Mouse (Mus musculus): ENCODE results near the gene Gpr37l1. TPM values are rescaled to one million over a fixed set of nuclear protein-coding genes. Genes with fewer than 3 reads are reported as not detected.
"Not testable (repeated sequence)": the region's sequence is repeated elsewhere in the genome, so short reads cannot be mapped to it uniquely, and the experiment has no call there.

Gpr37l1 gene
- polyA plus RNA-seq, 1 experiment from 2014 or later = 0.35 TPM

GRCm38 (mm10) chr1:135194335-135194734 is 26.9 kb upstream of the Gpr37l1 start:
- not testable (repeated sequence) for H3K4me2 ChIP-seq; H3K36me3 ChIP-seq; H3K9ac ChIP-seq; ATAC-seq (ENCODE audit: low FRiP score); H3K4me1 ChIP-seq (replicated peaks); H3K4me3 ChIP-seq; H3K27me3 ChIP-seq; H3K9me3 ChIP-seq; H3K27ac ChIP-seq
- 80% methylated on average over 5 of the region's 5 CpGs for WGBS

- ATAC-seq (ENCODE audit: low FRiP score) = no peak
- Histone ChIP-seq H3K4me1 (replicated peaks) (no peaks in the 10 kb centered on the region; the same call in 1 of the 2 replicates), H3K9me3 (no peaks in the 10 kb centered on the region), H3K9ac (no peak overlapping the region), H3K4me3 (no peak overlapping the region), H3K4me2 (no peak overlapping the region), H3K36me3 (no peaks in the 10 kb centered on the region), H3K27ac (no peak overlapping the region), H3K27me3 (no peaks in the 10 kb centered on the region)
- 93% methylated on average over 4 of the region's 4 CpGs for WGBS
These were observed 21.7 kb upstream of the Gpr37l1 start for GRCm38 (mm10) chr1:135189186-135189585.

- Histone ChIP-seq H3K27ac (no peak overlapping the region), H3K9ac (no peak overlapping the region), H3K4me2 (no peak overlapping the region), H3K27me3 (no peaks in the 10 kb centered on the region), H3K36me3 (no peaks in the 10 kb centered on the region), H3K9me3 (no peaks in the 10 kb centered on the region), H3K4me3 (no peak overlapping the region), H3K4me1 (replicated peaks) (no peaks in the 10 kb centered on the region; the same call in 1 of the 2 replicates)
- 18% methylated on average over 3 of the region's 3 CpGs for WGBS
- no peak for ATAC-seq (ENCODE audit: low FRiP score)
These were observed 20.7 kb upstream of the Gpr37l1 start for GRCm38 (mm10) chr1:135188197-135188596.

- not testable (repeated sequence) for H3K9ac ChIP-seq; ATAC-seq (ENCODE audit: low FRiP score); H3K4me3 ChIP-seq; H3K36me3 ChIP-seq; H3K9me3 ChIP-seq; H3K27me3 ChIP-seq; H3K27ac ChIP-seq; H3K4me2 ChIP-seq; H3K4me1 ChIP-seq (replicated peaks)
- WGBS = 56% methylated on average over 2 of the region's 2 CpGs
These were observed 19.5 kb upstream of the Gpr37l1 start for GRCm38 (mm10) chr1:135187016-135187415.

GRCm38 (mm10) chr1:135186427-135186826 is 18.9 kb upstream of the Gpr37l1 start:
- no peaks in the 10 kb centered on the region for H3K9me3 ChIP-seq
- no peak overlapping the region for H3K9ac ChIP-seq
- no peaks in the 10 kb centered on the region for H3K27me3 ChIP-seq
- H3K4me3 ChIP-seq = no peak overlapping the region
- H3K4me2 ChIP-seq = no peak overlapping the region
- no peaks in the 10 kb centered on the region for H3K36me3 ChIP-seq
- ATAC-seq (ENCODE audit: low FRiP score) = no peak
- no peak overlapping the region for H3K27ac ChIP-seq
- H3K4me1 ChIP-seq (replicated peaks) = peaks cover 5% of the 10 kb centered on the region; the same call in 1 of the 2 replicates
- WGBS = 31% methylated on average over 8 of the region's 8 CpGs

GRCm38 (mm10) chr1:135185936-135186335 is 18.5 kb upstream of the Gpr37l1 start:
- Histone ChIP-seq H3K4me2 (no peak overlapping the region), H3K4me1 (replicated peaks) (peaks cover 5% of the 10 kb centered on the region; the same call in 1 of the 2 replicates), H3K27ac (no peak overlapping the region), H3K9me3 (no peaks in the 10 kb centered on the region), H3K27me3 (no peaks in the 10 kb centered on the region), H3K9ac (no peak overlapping the region), H3K36me3 (no peaks in the 10 kb centered on the region), H3K4me3 (no peak overlapping the region)
- ATAC-seq (ENCODE audit: low FRiP score) = no peak
- WGBS = 27% methylated on average over 5 of the region's 5 CpGs

- H3K4me2 ChIP-seq = no peak overlapping the region
- ATAC-seq (ENCODE audit: low FRiP score) = no peak
- WGBS = 71% methylated on average over 11 of the region's 11 CpGs
- no peak overlapping the region for H3K4me3 ChIP-seq
- peaks cover 5% of the 10 kb centered on the region; the same call in 1 of the 2 replicates for H3K4me1 ChIP-seq (replicated peaks)
- H3K27ac ChIP-seq = no peak overlapping the region
- no peaks in the 10 kb centered on the region for H3K9me3 ChIP-seq
- H3K9ac ChIP-seq = no peak overlapping the region
- no peaks in the 10 kb centered on the region for H3K36me3 ChIP-seq
- H3K27me3 ChIP-seq = no peaks in the 10 kb centered on the region
These were observed 16.6 kb upstream of the Gpr37l1 start for GRCm38 (mm10) chr1:135183941-135184570.

- H3K4me2 ChIP-seq = no peak overlapping the region
- no peaks in the 10 kb centered on the region for H3K27me3 ChIP-seq
- no peak overlapping the region for H3K27ac ChIP-seq
- no peaks in the 10 kb centered on the region for H3K36me3 ChIP-seq
- H3K4me1 ChIP-seq (replicated peaks) = peaks cover 5% of the 10 kb centered on the region; the same call in 1 of the 2 replicates
- ATAC-seq (ENCODE audit: low FRiP score) = no peak
- H3K9ac ChIP-seq = no peak overlapping the region
- no peaks in the 10 kb centered on the region for H3K9me3 ChIP-seq
- 67% methylated on average over 3 of the region's 4 CpGs for WGBS
- H3K4me3 ChIP-seq = no peak overlapping the region
These were observed 16.0 kb upstream of the Gpr37l1 start for GRCm38 (mm10) chr1:135183448-135183847.

- H3K36me3 ChIP-seq = no peaks in the 10 kb centered on the region
- H3K4me3 ChIP-seq = no peak overlapping the region
- no peak overlapping the region for H3K27ac ChIP-seq
- no peak overlapping the region for H3K4me2 ChIP-seq
- H3K9me3 ChIP-seq = no peaks in the 10 kb centered on the region
- H3K9ac ChIP-seq = no peak overlapping the region
- ATAC-seq (ENCODE audit: low FRiP score) = no peak
- H3K4me1 ChIP-seq (replicated peaks) = peaks cover 5% of the 10 kb centered on the region; the same call in 1 of the 2 replicates
- 62% methylated on average over 3 of the region's 3 CpGs for WGBS
- H3K27me3 ChIP-seq = no peaks in the 10 kb centered on the region
These were observed 15.5 kb upstream of the Gpr37l1 start for GRCm38 (mm10) chr1:135182975-135183374.

GRCm38 (mm10) chr1:135181880-135182623 is 14.6 kb upstream of the Gpr37l1 start:
- H3K4me3 ChIP-seq = no peak overlapping the region
- 0 out of 2 replicates have a peak, but pooled peaks cover 5% of the 10 kb centered on the region for H3K4me1 ChIP-seq (replicated peaks)
- no peaks in the 10 kb centered on the region for H3K27me3 ChIP-seq
- no peak overlapping the region for H3K4me2 ChIP-seq
- WGBS = 81% methylated on average over 8 of the region's 8 CpGs
- no peak overlapping the region for H3K9ac ChIP-seq
- no peak overlapping the region for H3K27ac ChIP-seq
- no peak for ATAC-seq (ENCODE audit: low FRiP score)
- no peaks in the 10 kb centered on the region for H3K9me3 ChIP-seq
- no peaks in the 10 kb centered on the region for H3K36me3 ChIP-seq

- WGBS = 81% methylated on average over 4 of the region's 4 CpGs
- ATAC-seq (ENCODE audit: low FRiP score) = no peak
These were observed 13.8 kb upstream of the Gpr37l1 start for GRCm38 (mm10) chr1:135181275-135181674.

GRCm38 (mm10) chr1:135180830-135181229 is 13.3 kb upstream of the Gpr37l1 start:
- no peak for ATAC-seq (ENCODE audit: low FRiP score)
- WGBS = 89% methylated on average over 10 of the region's 10 CpGs
- Histone ChIP-seq H3K36me3 (no peaks in the 10 kb centered on the region), H3K9ac (no peak overlapping the region), H3K4me2 (no peak overlapping the region), H3K27ac (no peak overlapping the region), H3K9me3 (no peaks in the 10 kb centered on the region), H3K27me3 (no peaks in the 10 kb centered on the region), H3K4me1 (replicated peaks) (0 out of 2 replicates have a peak, but pooled peaks cover 5% of the 10 kb centered on the region), H3K4me3 (no peak overlapping the region)

More at GRCm38 (mm10) chr1:135181275-135181674, 13.8 kb upstream of the Gpr37l1 start:
- no peak overlapping the region for H3K4me2 ChIP-seq
- no peak overlapping the region for H3K9ac ChIP-seq
- H3K4me3 ChIP-seq = no peak overlapping the region
- H3K27me3 ChIP-seq = no peaks in the 10 kb centered on the region
- no peaks in the 10 kb centered on the region for H3K9me3 ChIP-seq
- H3K36me3 ChIP-seq = no peaks in the 10 kb centered on the region
- H3K27ac ChIP-seq = no peak overlapping the region
- H3K4me1 ChIP-seq (replicated peaks) = 0 out of 2 replicates have a peak, but pooled peaks cover 5% of the 10 kb centered on the region
